Mouse (Mus musculus): ENCODE results near the gene Gm4981. TPM values are rescaled to one million over a fixed set of nuclear protein-coding genes. Genes with fewer than 3 reads are reported as not detected.

Gene Gm4981
- total RNA-seq (2023), result not detected

DNA sequence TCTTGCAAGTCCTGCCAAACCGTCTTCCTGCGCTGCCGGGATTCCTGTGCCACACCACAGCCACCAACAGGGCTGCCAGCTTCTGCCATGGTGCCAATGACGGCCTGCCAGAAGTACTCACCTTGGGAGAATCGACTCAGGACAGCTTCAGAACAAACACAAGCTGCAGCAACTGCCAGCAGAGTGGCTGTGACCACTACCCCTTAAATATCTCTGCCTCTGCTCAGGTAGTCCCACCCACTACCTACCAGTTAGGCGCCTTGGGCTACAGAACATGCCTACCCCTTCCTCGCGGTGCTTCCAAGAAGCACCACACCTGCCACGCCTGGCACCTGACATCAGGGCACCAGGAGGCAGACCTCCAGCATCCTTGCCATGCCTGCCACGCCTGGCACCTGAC, at the start of gene Gm4981:
Gm4981 (minus strand) TSS at position 89 of the 400 bp plus-strand sequence.

DNA sequence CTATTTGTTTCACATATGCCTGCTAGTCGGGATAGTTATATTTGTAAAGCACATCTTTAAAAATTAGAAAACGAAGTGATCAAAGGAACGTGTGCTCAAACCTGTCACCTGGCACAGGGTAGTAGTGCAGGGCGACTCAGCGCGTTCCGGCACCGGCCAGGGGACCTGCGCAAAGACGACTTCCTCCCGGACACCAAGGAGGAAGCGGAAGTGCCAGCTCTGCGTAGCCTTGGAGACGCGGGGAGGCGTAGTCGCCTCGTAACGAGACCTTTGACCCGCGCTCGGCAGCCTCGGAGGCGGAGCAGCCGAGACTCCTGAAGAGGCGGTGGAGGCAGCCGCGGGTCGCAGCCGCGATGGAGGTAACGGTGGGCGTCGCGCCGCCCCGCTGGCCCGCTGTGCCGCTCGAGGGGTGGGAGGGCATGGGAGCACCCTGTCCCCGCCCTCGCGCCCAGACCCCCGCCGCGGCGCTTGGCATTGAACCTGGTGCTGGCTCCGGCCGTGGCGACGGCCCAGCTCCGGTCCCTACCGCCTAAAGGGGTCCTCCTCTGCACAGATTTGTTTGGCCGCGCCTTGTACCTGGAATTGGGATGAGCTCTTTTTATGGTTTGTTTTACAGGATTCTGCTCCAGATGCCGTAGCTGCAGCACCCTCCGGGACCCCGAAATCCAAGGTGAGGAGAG, 18.9 kb upstream of the Gm4981 start, which contains the start of gene Gcc2:
Gcc2 (plus strand) TSS at position 285 of the 680 bp plus-strand sequence.

DNA sequence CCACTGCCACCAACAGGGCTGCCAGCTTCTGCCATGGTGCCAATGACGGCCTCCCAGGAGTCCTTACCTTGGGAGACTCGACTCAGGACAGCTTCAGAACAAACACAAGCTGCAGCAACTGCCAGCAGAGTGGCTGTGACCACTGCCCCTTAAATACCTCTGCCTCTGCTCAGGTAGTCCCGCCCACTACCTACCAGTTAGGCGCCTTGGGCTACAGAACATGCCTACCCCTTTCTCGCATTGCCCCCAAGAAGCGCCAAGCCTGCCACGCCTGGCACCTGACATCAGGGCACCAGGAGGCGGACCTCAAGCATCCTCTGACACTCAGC, 3.9 kb downstream of the Gm4981 start, which contains the start of gene Duxf3:
Duxf3 (minus strand) TSS at position 35 of the 329 bp plus-strand sequence.

DNA sequence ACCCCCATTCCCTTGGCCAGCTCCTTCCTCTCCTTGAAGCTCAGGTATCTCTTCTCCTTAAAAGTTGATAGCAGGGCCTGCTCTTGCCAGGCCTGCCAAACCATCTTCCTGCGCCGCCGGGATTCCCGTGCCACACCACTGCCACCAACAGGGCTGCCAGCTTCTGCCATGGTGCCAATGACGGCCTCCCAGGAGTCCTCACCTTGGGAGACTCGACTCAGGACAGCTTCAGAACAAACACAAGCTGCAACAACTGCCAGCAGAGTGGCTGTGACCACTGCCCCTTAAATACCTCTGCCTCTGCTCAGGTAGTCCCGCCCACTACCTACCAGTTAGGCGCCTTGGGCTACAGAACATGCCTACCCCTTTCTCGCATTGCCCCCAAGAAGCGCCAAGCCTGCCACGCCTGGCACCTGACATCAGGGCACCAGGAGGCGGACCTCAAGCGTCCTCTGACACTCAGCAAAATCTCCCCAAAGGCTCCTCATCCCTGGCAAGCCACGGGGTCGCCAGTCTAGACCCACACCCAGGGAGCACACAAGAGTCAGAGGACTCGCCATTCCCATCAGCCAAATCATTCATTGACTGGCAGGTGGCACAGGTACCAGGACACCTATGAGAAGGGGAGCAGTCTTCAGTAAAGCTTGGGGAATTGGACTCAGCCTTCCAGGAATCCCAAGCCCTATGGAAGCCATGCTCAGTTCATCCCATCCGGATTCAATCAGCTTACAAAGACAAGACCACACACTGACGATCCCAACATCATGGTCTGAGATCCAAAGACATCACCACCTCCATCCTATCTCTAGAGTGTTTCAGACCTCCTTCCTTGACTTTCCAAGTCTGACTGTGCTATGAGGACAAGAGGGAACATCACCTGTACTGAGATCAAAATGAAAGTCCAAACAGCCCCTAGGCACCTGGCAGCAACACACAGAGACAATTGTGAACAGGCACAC, 11.4 kb downstream of the Gm4981 start, which contains the start of gene AW822073:
AW822073 (minus strand) TSS at position 104 of the 959 bp plus-strand sequence.

Other genes with a start within 250 kb of the Gm4981 start
- not detected for gene AW822073, start 11.8 kb downstream of the Gm4981 start, total RNA-seq (2023)
- gene Duxf3, start 4.0 kb downstream of the Gm4981 start, total RNA-seq (2023), result not detected
- gene Gcc2, start 18.8 kb upstream of the Gm4981 start, total RNA-seq (2023), result 32.2 TPM
- gene Lims1, start 86.8 kb upstream of the Gm4981 start, total RNA-seq (2023), result 43.1 TPM
- gene Ranbp2, start 210.2 kb upstream of the Gm4981 start, total RNA-seq (2023), result 126 TPM

All from CD8-positive naive resting alpha-beta T cell, adult 57 days (primary cell).